Mouse (Mus musculus) kidney, postnatal 0 days (tissue): Measurements from ENCODE around the gene Ndufs2. TPM values are rescaled to one million over a fixed set of nuclear protein-coding genes. Genes with fewer than 3 reads are reported as not detected.

Experiments used
- ATAC-seq: fragments of 200-750 bp; cut with Nextera tagmentation; replicated peaks from 2 replicates; pipeline ENCODE4 v1.8.0; 2017; ENCODE audit warnings: low read depth, moderate number of reproducible peaks, moderate TSS enrichment, moderate library complexity; ENCODE audit not compliant: low FRiP score
- DNase-seq: peaks from one replicate; pipeline ENCODE4 v3.0.0-alpha.2; 2016; ENCODE audit warnings: low spot score
- H3K27ac ChIP-seq: fragments of 300-500 bp; sonication (generic); 2 replicates; pipeline ENCODE4 v1.5.1; 2014; ENCODE audit warnings: mild to moderate bottlenecking
- H3K27me3 ChIP-seq: fragments of 300-500 bp; sonication (generic); 2 replicates; pipeline ENCODE4 v1.6.1; 2014; ENCODE audit warnings: low read length, mixed read lengths; ENCODE audit not compliant: insufficient read depth
- H3K36me3 ChIP-seq: fragments of 300-500 bp; sonication (generic); 2 replicates; pipeline ENCODE4 v1.6.1; 2014; ENCODE audit warnings: low read length, mixed read lengths; ENCODE audit not compliant: insufficient read depth
- H3K4me1 ChIP-seq: fragments of 300-500 bp; sonication (generic); replicated peaks from 2 replicates; pipeline ENCODE4 v1.6.1; 2014; ENCODE audit warnings: antibody characterized with exemption, low read length, mixed read lengths; ENCODE audit not compliant: insufficient read depth
- H3K4me2 ChIP-seq: fragments of 300-500 bp; sonication (generic); 2 replicates; pipeline ENCODE4 v1.6.1; 2014; ENCODE audit warnings: mild to moderate bottlenecking, low read length, moderate library complexity, mixed read lengths
- H3K4me3 ChIP-seq: fragments of 300-500 bp; sonication (generic); replicated peaks from 2 replicates; pipeline ENCODE4 v1.5.1; 2014; ENCODE audit warnings: low read depth, low read length
- H3K9ac ChIP-seq: fragments of 300-500 bp; sonication (generic); 2 replicates; pipeline ENCODE4 v1.6.1; 2014; ENCODE audit warnings: low read depth, low read length
- H3K9me3 ChIP-seq: fragments of 300-500 bp; sonication (generic); replicated peaks from 2 replicates; pipeline ENCODE4 v1.6.1; 2016; ENCODE audit warnings: low read length, inconsistent platforms, mixed read lengths
- CTCF ChIP-seq: IDR thresholded peaks from 2 replicates; pipeline ENCODE4 v1.5.1; 2016; ENCODE audit warnings: antibody characterized with exemption, low read depth, mild to moderate bottlenecking, moderate library complexity
- WGBS: fragments of 180-500 bp; shearing (Covaris S2); extraction: QIAGEN DNeasy Blood & Tissue Kit; methylation state at CpG from one replicate; pipeline ENCODE4 v1.1.7; 2014; 5-methylcytosine and 5-hydroxymethylcytosine counted together
- polyA plus RNA-seq: library from polyadenylated mRNA; unstranded; fragments of >200 nt; fragmentation: Nextera tagmentation; extraction: Ambion mirVana; gene quantifications from 2 replicates; pipeline ENCODE4 v1.2.1, GENCODE M21; 2015

Gene Ndufs2
- polyA plus RNA-seq, 1 experiment from 2014 or later = 375 TPM

DNA sequence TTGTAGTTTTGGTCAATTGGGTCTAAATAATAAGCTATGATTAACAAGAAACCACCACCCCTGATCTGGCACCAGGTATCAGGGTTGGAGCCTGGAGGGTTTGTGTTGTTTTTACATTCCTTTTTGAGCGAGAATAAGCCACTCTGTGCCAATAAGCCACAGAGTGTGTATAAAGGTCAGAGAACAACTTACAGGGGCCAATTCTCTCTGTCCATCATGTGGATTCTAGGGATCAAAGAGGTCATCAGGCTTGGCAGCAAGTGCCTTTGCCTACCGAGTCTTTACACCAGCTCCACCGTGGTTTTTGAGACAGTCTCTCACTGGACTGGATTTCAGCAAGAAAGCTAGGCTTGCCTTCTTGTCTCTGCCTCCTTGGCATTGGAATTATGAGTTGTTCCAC, 38.3 kb downstream of the Ndufs2 start:
- H3K36me3 ChIP-seq = no peaks in the 10 kb centered on the region
- H3K27me3 ChIP-seq = no peaks in the 10 kb centered on the region
- no peak overlapping the region for H3K27ac ChIP-seq
- no peak overlapping the region for H3K4me2 ChIP-seq
- H3K4me1 ChIP-seq = no peaks in the 10 kb centered on the region
- DNase-seq = no peak
- no peak overlapping the region for H3K9ac ChIP-seq
- TF ChIP-seq CTCF = no peak
- WGBS = 49% methylated on average over 3 of the region's 3 CpGs
- no peak overlapping the region for H3K4me3 ChIP-seq
- no peaks in the 10 kb centered on the region for H3K9me3 ChIP-seq
- ATAC-seq = no peak

DNA sequence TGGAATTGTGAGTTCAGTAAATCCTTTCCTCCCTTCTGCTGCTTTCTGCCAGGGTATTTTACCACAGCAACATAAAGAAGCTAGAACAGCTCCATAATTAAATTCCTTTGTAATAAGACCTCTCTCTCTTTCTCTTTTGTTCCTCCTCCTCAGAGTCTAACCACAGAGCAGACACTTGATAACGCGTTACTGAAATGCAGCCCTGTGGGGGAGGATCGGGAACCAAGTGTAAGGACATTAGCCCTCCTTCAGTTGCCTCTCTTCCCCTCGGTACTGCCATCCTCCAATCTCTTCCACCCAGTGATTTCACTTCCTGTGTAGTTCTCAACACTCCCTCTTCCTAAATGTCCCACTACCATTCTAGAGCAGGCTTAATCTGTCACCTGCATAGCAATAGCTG, 41.8 kb downstream of the Ndufs2 start:
- Histone ChIP-seq H3K4me1 (no peaks in the 10 kb centered on the region), H3K4me2 (no peak overlapping the region), H3K9ac (no peak overlapping the region), H3K36me3 (no peaks in the 10 kb centered on the region), H3K4me3 (no peak overlapping the region), H3K27me3 (no peaks in the 10 kb centered on the region), H3K9me3 (no peaks in the 10 kb centered on the region), H3K27ac (no peak overlapping the region)
- ATAC-seq (no peak), DNase-seq (peak; percentile 87)
- 6% methylated on average over 4 of the region's 4 CpGs for WGBS
- no peak for TF ChIP-seq CTCF

DNA sequence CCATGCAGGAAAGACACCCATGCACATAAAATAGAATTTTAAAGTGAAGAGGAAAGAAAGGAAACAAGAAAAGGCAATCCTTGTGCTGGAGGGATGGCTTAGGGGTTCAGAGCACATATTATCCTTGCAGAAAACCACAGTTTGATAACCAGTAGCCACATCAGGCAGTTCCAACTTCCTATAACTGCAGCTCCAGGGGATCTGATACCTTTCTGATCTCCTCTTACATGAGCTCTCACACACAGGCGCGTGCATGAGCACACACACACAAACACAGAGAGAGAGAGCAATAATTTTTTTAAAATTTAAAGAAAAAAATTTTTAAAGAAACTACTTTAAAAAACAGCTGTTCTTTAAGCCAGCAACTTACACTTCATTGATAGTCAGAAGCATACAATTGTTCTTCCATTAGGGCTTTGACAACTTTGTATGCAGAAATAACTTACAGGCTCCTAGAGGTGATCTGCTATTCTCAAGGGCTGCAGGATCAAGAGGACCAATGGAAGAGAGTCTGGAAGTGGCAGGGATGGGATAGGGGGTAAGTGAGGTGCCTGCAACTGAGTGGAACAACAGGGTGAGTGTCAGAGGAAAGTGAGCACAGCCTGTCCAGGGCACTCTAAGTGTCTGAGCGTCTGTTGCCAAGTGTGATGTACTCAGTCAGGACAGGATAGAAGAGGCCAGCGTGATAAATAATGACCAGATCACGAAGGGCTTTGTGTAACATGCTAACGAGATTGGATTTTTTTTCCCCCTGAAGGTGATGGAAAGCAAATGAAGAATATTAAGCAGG, 45.3 kb downstream of the Ndufs2 start:
- ATAC-seq (no peak), DNase-seq (no peak)
- TF ChIP-seq CTCF = no peak
- Histone ChIP-seq H3K27me3 (no peaks in the 10 kb centered on the region), H3K4me2 (no peak overlapping the region), H3K9ac (no peak overlapping the region), H3K36me3 (no peaks in the 10 kb centered on the region), H3K9me3 (no peaks in the 10 kb centered on the region), H3K27ac (no peak overlapping the region), H3K4me1 (no peaks in the 10 kb centered on the region), H3K4me3 (no peak overlapping the region)
- WGBS = 62% methylated on average over 6 of the region's 6 CpGs

DNA sequence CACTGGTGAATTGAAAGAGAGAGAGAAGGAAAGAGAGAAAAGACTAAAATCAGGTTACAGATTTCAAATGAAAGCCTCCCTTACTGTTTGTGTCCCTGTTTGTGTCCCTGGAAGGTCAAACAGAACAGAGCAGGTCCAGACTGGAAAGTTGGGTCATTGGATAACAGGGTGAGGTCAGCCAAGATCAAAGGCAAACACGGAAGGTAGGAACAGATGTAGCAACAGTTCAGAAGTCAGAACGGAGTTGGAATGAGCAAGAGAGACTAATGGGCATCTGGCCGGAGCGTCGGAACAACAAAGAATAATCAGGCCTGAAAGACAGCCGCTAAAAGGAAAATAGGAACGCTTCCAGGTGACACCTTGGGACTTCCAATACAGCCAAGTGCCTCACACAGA, 46.9 kb downstream of the Ndufs2 start:
- no peak for ATAC-seq

DNA sequence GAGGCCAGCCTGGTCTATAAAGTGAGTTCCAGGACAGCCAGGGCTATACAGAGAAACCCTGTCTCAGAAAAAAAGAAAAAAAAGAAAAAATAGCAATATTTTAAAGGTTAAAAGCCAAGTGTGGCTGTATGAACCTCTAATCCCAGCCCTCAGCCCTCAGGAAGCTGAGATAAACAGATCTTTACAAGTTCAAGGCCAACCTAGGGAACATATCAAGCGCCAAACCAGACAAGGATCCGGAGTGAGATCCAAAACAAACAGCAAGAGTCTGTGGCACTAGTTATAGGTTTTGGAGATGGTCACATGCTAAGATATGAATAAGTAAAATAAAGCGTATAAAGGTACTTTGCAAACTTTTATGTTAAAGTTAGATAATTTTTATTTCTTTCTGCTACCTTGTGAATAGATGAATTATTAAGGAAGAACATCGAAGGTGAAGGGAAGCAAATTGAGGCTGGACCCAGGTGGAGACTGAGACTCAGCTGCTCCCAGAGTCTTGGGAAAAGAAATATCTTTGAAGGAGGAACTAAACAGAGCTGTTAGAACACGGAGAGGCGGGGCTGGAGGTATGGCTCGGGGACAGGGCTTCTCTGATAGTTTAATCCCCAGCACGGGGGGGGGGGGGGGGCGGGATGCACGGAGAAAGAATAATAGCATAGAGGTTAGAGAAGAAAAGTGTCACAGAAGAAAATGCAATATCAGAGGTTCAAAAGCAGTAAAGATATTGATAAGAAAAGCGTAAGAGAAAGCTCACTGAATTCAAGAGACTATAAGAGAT, 47.5 kb downstream of the Ndufs2 start:
- Histone ChIP-seq H3K4me1 (no peaks in the 10 kb centered on the region), H3K36me3 (no peaks in the 10 kb centered on the region), H3K9ac (no peak overlapping the region), H3K27me3 (no peaks in the 10 kb centered on the region), H3K9me3 (no peaks in the 10 kb centered on the region), H3K4me2 (no peak overlapping the region), H3K4me3 (no peak overlapping the region), H3K27ac (no peak overlapping the region)
- DNase-seq = no peak
- 65% methylated on average over 9 of the region's 11 CpGs for WGBS
- no peak for TF ChIP-seq CTCF
- no peak for ATAC-seq

More for the DNA sequence above, 46.9 kb downstream of the Ndufs2 start:
- 51% methylated on average over 7 of the region's 7 CpGs for WGBS
- no peaks in the 10 kb centered on the region for H3K9me3 ChIP-seq
- no peaks in the 10 kb centered on the region for H3K4me1 ChIP-seq
- no peak overlapping the region for H3K27ac ChIP-seq
- DNase-seq = no peak
- no peak overlapping the region for H3K4me3 ChIP-seq
- no peak overlapping the region for H3K9ac ChIP-seq
- H3K27me3 ChIP-seq = no peaks in the 10 kb centered on the region
- H3K36me3 ChIP-seq = no peaks in the 10 kb centered on the region
- H3K4me2 ChIP-seq = no peak overlapping the region
- no peak for TF ChIP-seq CTCF

DNA sequence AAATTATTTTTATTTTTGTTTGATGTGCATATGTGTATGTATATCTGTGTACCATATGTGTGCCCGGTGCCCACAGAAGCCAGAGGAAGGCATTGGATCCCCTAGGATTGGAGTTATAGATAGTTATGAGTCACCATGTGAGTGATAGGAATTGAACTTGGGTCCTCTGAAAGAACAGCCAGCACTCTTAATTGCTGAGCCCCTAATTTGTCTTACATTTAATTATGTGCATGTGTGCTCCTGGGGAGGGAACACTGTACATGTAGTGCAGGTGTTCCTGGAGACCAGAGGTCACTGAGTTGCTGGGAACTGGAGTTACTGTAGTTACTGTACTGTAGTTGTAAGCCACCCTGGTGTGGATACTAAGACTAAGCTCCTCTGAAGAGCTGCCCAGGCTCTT, 50.4 kb downstream of the Ndufs2 start:
- H3K36me3 ChIP-seq = no peaks in the 10 kb centered on the region
- no peaks in the 10 kb centered on the region for H3K9me3 ChIP-seq
- no peak for TF ChIP-seq CTCF
- H3K9ac ChIP-seq = no peak overlapping the region
- H3K4me1 ChIP-seq = peaks cover 5% of the 10 kb centered on the region; the same call in 1 of the 2 replicates
- H3K4me2 ChIP-seq = no peak overlapping the region
- H3K4me3 ChIP-seq = no peak overlapping the region
- H3K27me3 ChIP-seq = peaks cover 2% of the 10 kb centered on the region
- no peak overlapping the region for H3K27ac ChIP-seq
- 90% methylated on average over 1 of the region's 1 CpGs for WGBS
- no peak for DNase-seq
- no peak for ATAC-seq
